Mouse (Mus musculus): Measurements from ENCODE around the gene Mtg2. TPM values are rescaled to one million over a fixed set of nuclear protein-coding genes. Genes with fewer than 3 reads are reported as not detected.

Mtg2 gene
- polyA plus RNA-seq, 1 experiment from 2014 or later = 31.5 TPM

DNA sequence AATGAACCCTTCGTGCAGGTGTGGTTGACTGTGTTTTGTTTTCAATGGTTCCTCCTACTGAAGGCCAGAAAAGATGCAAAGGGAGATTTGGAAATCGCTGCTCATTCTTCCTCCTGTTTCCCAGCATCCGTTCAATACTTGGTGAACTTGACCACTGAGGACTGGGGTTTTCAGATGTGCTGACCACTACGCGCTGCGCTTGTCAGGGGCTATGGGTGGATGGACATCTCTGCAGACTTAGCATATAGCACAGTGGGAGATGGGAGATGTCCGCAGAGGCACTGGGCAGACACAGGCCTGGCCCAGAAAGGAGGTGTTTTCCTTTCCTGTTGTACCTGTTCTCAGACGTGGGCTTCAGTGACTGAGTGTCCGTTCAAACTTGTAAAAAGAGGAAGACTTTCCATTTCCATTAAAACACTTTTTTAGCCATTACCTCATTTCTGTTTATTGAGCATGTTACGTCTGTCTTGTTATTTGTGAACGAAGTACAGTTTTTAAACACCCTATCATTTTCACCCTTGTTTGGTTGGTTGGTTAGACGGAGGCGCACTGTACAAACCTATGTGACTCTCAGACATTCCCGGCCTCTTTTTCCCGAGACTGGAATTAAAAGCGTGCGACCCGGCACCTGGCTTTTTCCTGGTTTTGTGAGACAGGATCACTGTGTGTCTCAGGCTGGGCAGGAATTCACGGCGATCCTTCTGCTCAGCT lies 463 bp upstream of the Mtg2 start:
- Histone ChIP-seq H3K4me3 (replicated peaks) (peak overlapping the region; percentile 72), H3K9ac (peak overlapping the region; percentile 67), H3K9me3 (no peaks in the 10 kb centered on the region), H3K4me1 (peaks cover 11% of the 10 kb centered on the region), H3K27ac (peak overlapping the region; percentile 88), H3K27me3 (no peaks in the 10 kb centered on the region), H3K36me3 (replicated peaks) (peaks cover 21% of the 10 kb centered on the region), H3K4me2 (peak overlapping the region; percentile 85)
- 36% methylated on average over 20 of the region's 20 CpGs for WGBS
- peak; percentile 69 for ATAC-seq (ENCODE audit: low FRiP score)

DNA sequence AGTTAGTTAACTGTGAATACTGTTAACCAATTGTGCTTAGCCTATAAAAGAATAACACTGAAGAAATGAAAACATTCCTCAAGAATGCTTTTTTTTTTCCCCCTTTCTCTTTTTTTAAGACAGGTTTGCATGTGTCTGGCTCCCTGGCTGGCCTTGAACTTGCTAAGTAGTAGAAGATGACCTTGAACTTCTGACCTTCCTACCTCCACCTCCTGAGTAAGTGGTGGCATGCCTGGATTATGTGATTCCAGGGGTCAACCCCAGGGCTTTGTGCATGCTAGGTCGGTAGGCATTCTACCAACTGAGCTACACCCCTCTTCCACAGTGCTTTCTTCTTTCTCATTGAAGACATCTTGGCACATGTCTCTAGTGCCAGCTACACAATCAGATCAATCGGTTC lies 1.3 kb downstream of the Mtg2 start:
- no peak for ATAC-seq (ENCODE audit: low FRiP score)
- no peak overlapping the region for H3K27ac ChIP-seq
- H3K9me3 ChIP-seq = no peaks in the 10 kb centered on the region
- 89% methylated on average over 2 of the region's 2 CpGs for WGBS
- H3K9ac ChIP-seq = no peak overlapping the region
- H3K27me3 ChIP-seq = no peaks in the 10 kb centered on the region
- H3K36me3 ChIP-seq (replicated peaks) = peaks cover 12% of the 10 kb centered on the region
- peaks cover 11% of the 10 kb centered on the region for H3K4me1 ChIP-seq
- peak overlapping the region; percentile 72; the same call in 1 of the 2 replicates for H3K4me3 ChIP-seq (replicated peaks)
- no peak overlapping the region for H3K4me2 ChIP-seq

DNA sequence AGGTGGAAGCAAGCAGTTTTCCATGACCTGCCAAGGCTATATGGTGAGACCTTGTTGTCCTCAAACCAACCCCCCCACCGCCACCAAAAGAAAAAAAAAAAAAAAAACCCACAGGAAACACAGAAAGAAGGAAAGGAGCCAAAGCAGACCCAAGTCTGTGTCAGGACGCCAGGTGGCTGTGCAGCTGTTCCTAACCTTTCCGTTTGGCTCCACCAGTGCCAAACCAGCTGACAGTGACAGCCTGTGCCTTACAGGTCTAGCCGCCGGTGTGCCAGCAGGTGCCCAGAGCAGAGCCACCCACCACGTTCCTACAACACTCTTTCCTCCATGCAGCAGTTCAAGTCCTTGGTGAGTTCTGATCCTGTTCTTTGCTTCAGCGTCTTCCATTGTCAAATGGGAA lies 2.5 kb downstream of the Mtg2 start:
- Histone ChIP-seq H3K9me3 (no peaks in the 10 kb centered on the region), H3K9ac (no peak overlapping the region), H3K27me3 (no peaks in the 10 kb centered on the region), H3K4me2 (no peak overlapping the region), H3K36me3 (replicated peaks) (peaks cover 10% of the 10 kb centered on the region), H3K27ac (no peak overlapping the region), H3K4me1 (peaks cover 11% of the 10 kb centered on the region), H3K4me3 (replicated peaks) (no peak overlapping the region)
- ATAC-seq (ENCODE audit: low FRiP score) = no peak
- WGBS = 89% methylated on average over 7 of the region's 7 CpGs

DNA sequence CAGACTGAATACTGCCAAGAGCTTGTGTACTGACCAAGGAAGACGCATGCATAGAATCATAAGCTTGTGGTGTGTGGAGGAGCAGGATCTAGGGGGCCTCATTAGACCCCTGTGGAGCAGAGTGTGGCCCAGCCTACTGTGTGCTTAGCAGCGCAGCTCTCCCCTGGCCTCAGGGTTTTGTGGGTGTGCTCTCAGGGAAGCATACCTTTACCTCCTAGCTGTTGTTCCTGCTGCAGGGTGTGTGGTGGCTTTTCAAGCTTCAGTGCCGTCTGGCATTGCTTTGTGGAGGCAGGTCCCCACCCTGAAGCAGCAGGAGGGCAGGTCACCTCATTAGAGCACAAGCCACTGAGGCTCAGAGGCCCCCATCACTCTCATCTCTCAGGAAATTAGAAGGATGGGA lies 7.2 kb downstream of the Mtg2 start:
- no peak overlapping the region for H3K27ac ChIP-seq
- H3K4me3 ChIP-seq (replicated peaks) = no peak overlapping the region
- no peak for ATAC-seq (ENCODE audit: low FRiP score)
- no peaks in the 10 kb centered on the region for H3K9me3 ChIP-seq
- no peaks in the 10 kb centered on the region for H3K4me1 ChIP-seq
- H3K9ac ChIP-seq = no peak overlapping the region
- WGBS = 67% methylated on average over 3 of the region's 3 CpGs
- no peak overlapping the region for H3K4me2 ChIP-seq
- peaks cover 32% of the 10 kb centered on the region for H3K36me3 ChIP-seq (replicated peaks)
- no peaks in the 10 kb centered on the region for H3K27me3 ChIP-seq

DNA sequence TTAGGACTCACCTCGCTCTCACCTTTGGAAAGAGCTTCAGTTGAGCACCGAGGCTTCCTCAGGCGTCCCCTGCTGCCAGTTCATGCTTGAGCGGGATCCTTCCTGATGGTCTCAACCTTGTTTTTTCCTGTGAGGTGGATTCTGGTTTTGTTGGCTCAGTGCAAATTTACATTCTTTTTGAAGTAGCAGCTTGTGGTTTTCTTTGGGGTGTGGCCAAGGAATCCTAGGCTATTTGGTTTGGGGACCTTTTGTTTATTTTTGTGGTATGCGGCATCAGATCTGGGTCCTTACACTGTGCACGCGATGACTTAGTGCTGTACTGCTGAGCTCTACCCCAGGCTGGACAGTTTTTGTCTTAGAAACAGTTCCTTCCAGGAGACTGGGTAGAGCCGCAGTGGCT lies 10.3 kb downstream of the Mtg2 start:
- no peak for ATAC-seq (ENCODE audit: low FRiP score)
- peaks cover 51% of the 10 kb centered on the region for H3K36me3 ChIP-seq (replicated peaks)
- H3K9me3 ChIP-seq = no peaks in the 10 kb centered on the region
- H3K4me3 ChIP-seq (replicated peaks) = no peak overlapping the region
- 0 out of 2 replicates have a peak, but pooled peaks cover 2% of the 10 kb centered on the region for H3K4me1 ChIP-seq
- no peak overlapping the region for H3K4me2 ChIP-seq
- 95% methylated on average over 8 of the region's 8 CpGs for WGBS
- H3K27me3 ChIP-seq = no peaks in the 10 kb centered on the region
- no peak overlapping the region for H3K9ac ChIP-seq
- no peak overlapping the region for H3K27ac ChIP-seq

DNA sequence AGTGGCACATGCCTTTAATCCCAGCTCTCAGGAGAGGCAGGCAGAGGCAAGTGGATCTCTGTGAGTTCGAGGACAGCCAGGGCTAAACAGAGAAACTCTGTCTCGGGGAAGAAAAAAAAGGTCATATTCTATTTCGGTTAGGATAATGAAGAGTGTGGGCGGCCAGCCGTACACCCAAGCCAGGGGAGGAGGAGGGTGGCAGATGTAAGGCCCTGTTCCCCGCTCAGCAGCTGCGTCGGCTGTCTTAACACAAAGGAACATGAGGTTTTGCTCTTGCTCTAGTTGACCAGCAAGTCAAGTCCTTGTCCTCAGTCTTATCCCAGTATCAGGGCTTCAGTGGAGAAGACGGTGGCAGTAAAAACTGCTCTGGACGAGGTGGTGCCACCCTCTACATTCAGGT lies 12.7 kb downstream of the Mtg2 start:
- 91% methylated on average over 10 of the region's 10 CpGs for WGBS

DNA sequence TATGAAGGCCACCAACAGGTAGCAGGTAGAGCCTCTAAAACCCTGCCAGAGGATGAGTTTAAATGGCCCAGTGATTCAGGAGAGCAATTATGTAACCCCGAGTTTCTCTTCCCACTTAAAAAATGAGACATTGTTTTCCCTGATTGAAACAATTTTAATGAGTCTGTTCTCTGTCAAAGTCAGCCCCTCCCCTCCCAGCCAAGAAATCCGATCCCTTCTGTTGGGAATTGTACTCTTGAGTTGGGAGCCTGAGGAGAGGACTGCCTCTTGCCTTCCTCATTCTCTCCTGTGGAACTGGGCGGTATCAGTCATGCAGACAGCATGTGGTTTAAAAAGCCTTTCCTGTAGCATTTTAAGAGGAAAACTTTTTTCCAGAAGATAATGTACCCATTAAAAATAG lies 14.2 kb downstream of the Mtg2 start:
- H3K4me1 ChIP-seq = peaks cover 2% of the 10 kb centered on the region; the same call in 1 of the 2 replicates
- 43% methylated on average over 3 of the region's 3 CpGs for WGBS
- no peak overlapping the region for H3K4me3 ChIP-seq (replicated peaks)
- H3K9ac ChIP-seq = no peak overlapping the region
- H3K4me2 ChIP-seq = no peak overlapping the region
- no peaks in the 10 kb centered on the region for H3K27me3 ChIP-seq
- no peak overlapping the region for H3K27ac ChIP-seq
- peaks cover 45% of the 10 kb centered on the region for H3K36me3 ChIP-seq (replicated peaks)
- no peaks in the 10 kb centered on the region for H3K9me3 ChIP-seq
- ATAC-seq (ENCODE audit: low FRiP score) = no peak

More for the DNA sequence above, 12.7 kb downstream of the Mtg2 start:
- no peaks in the 10 kb centered on the region for H3K9me3 ChIP-seq
- no peak overlapping the region for H3K4me3 ChIP-seq (replicated peaks)
- H3K9ac ChIP-seq = no peak overlapping the region
- peaks cover 2% of the 10 kb centered on the region; the same call in 1 of the 2 replicates for H3K4me1 ChIP-seq
- no peak for ATAC-seq (ENCODE audit: low FRiP score)
- H3K27ac ChIP-seq = no peak overlapping the region
- no peak overlapping the region for H3K4me2 ChIP-seq
- H3K36me3 ChIP-seq (replicated peaks) = peaks cover 51% of the 10 kb centered on the region
- no peaks in the 10 kb centered on the region for H3K27me3 ChIP-seq

DNA sequence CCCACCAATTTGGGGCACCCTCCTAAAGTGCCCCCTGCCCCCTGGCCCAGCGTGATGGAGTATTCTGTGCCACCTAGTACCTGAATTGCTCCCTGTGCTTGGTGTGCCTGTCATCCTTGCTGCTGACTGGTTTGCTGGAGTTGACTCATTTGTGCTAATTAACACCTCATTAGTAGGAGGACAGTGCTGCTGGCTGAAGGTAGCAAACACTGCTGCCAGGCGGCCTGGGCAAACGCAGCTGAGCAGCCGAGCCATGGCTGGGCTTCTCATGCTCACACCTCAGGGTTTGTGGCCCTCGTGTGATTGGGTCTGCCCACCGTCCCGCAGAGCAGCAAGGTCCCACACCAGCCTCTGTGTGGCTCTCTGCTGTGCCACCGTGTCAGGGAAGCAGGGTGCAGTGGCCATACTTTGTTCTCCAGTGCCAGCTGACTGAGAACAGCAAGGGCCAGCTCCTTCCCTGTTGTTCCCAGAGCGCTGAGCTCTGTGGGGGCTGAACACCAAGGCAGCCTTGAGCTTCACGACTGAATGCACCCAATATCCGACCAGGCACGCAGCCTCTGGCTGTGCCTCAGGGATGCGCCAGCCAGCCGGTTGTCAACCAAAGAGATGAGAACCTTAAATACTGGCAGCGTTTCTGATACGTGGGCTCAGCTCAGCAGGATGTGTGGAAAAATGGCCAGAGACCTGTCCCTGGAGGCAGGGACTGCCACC lies 15.7 kb downstream of the Mtg2 start:
- H3K4me3 ChIP-seq (replicated peaks) = no peak overlapping the region
- no peak overlapping the region for H3K4me2 ChIP-seq
- H3K4me1 ChIP-seq = peaks cover 2% of the 10 kb centered on the region; the same call in 1 of the 2 replicates
- H3K36me3 ChIP-seq (replicated peaks) = peaks cover 39% of the 10 kb centered on the region
- peak; percentile 21; the same call in 1 of the 2 replicates for ATAC-seq (ENCODE audit: low FRiP score)
- peak overlapping the region; percentile 37; the same call in 1 of the 2 replicates for H3K27ac ChIP-seq
- H3K9ac ChIP-seq = no peak overlapping the region
- no peaks in the 10 kb centered on the region for H3K9me3 ChIP-seq
- H3K27me3 ChIP-seq = no peaks in the 10 kb centered on the region
- 74% methylated on average over 16 of the region's 16 CpGs for WGBS

DNA sequence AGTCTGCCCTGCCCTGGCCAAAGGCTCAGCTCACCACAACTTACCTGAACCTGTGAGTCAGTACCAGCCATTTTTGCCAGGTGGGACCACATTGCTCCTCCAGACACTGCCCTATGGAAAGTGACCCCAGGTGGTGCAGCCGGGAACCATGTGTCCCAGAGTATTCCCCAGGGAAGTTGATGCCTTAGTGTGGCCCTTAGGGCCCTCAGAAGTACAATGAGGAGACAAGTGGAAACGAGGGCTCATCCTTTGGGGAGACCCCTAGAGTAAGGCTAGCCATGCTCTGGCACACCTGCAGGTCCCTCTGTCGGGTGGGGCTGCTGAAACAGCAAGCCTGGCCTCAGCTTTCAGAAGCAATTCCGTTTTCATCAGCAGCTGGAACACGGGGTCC lies 16.2 kb downstream of the Mtg2 start:
- peaks cover 2% of the 10 kb centered on the region; the same call in 1 of the 2 replicates for H3K4me1 ChIP-seq
- H3K27ac ChIP-seq = no peak overlapping the region
- H3K4me2 ChIP-seq = no peak overlapping the region
- H3K27me3 ChIP-seq = no peaks in the 10 kb centered on the region
- H3K9me3 ChIP-seq = no peaks in the 10 kb centered on the region
- WGBS = 82% methylated on average over 5 of the region's 5 CpGs
- H3K4me3 ChIP-seq (replicated peaks) = no peak overlapping the region
- H3K36me3 ChIP-seq (replicated peaks) = peaks cover 35% of the 10 kb centered on the region
- ATAC-seq (ENCODE audit: low FRiP score) = no peak
- no peak overlapping the region for H3K9ac ChIP-seq

DNA sequence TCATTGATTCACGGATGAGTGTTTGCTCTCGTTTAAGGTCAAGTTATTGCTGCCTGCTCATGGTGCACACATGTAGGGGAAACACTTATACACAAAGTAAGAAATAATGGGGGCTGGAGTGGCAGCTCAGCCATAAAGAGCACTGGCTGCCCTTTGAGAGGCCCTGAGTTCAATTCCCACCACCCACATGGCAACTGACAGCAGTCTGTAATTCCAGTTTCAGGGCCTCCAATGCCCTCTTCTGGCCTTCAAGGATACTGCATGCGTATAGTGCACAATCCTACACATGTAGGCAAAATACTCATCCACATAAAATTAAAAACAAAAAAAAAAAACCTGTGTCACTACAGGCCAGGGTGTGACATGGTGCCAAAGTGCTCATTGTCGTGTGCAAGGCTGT lies 17.1 kb downstream of the Mtg2 start:
- H3K27ac ChIP-seq = no peak overlapping the region
- WGBS = 94% methylated on average over 4 of the region's 4 CpGs
- ATAC-seq (ENCODE audit: low FRiP score) = no peak
- no peaks in the 10 kb centered on the region for H3K27me3 ChIP-seq
- H3K9ac ChIP-seq = no peak overlapping the region
- H3K9me3 ChIP-seq = no peaks in the 10 kb centered on the region
- peaks cover 27% of the 10 kb centered on the region for H3K36me3 ChIP-seq (replicated peaks)
- H3K4me3 ChIP-seq (replicated peaks) = no peak overlapping the region
- H3K4me2 ChIP-seq = no peak overlapping the region
- H3K4me1 ChIP-seq = peaks cover 2% of the 10 kb centered on the region; the same call in 1 of the 2 replicates

DNA sequence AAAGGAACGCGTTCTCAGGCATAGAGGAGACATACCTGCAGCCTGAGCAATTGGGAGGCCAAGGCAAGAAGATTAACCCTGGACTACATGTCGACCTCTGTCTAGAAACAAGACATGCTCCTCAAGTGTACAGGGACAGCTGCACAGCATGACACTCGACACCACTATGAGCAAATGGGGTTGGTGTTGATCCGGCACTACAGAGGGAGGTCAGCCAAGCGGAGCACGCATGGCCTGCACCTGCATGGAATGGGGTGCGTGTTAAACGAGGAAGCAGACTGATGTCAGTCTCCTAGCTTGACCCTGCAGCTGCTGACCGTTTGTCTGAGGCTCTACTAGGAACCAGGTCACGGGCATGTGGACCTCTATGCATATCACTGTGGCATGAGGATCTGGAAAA lies 19.9 kb downstream of the Mtg2 start:
- Histone ChIP-seq H3K9me3 (no peaks in the 10 kb centered on the region), H3K4me2 (no peak overlapping the region), H3K4me3 (replicated peaks) (no peak overlapping the region), H3K27me3 (no peaks in the 10 kb centered on the region), H3K27ac (no peak overlapping the region), H3K9ac (no peak overlapping the region), H3K4me1 (peaks cover 4% of the 10 kb centered on the region), H3K36me3 (replicated peaks) (peaks cover 11% of the 10 kb centered on the region)
- no peak for ATAC-seq (ENCODE audit: low FRiP score)
- 72% methylated on average over 11 of the region's 11 CpGs for WGBS

DNA sequence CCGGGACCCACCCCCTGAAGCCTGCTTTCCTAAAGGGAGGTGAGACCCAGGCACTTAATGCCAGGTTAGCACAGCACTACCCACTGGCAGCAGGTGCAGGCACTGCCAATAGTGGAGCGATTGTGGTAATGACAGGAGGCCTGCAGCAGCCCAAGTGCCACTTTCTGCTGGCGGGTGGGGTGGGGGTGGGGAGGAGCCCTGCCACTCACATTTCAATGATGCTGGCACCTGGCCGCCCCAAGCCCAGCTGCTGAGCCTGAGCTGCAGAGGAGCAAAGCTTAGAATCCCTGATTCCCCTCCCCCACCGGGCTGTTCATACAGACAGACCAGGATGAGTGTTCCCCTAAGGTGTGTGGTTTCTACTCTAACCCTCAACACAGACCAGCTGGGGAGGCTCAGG lies 25.3 kb downstream of the Mtg2 start:
- ATAC-seq (ENCODE audit: low FRiP score) = peak; percentile 67
- no peak overlapping the region for H3K4me3 ChIP-seq (replicated peaks)
- H3K9ac ChIP-seq = 0 out of 2 replicates have a peak overlapping the region, but pooled peaks have one; percentile 12
- peaks cover 43% of the 10 kb centered on the region for H3K27me3 ChIP-seq
- 34% methylated on average over 5 of the region's 5 CpGs for WGBS
- H3K4me1 ChIP-seq = peaks cover 31% of the 10 kb centered on the region
- H3K9me3 ChIP-seq = no peaks in the 10 kb centered on the region
- peak overlapping the region; percentile 32; the same call in 1 of the 2 replicates for H3K27ac ChIP-seq
- H3K4me2 ChIP-seq = no peak overlapping the region
- H3K36me3 ChIP-seq (replicated peaks) = no peaks in the 10 kb centered on the region
